Mouse (Mus musculus) CD8-positive naive resting alpha-beta T cell, adult 2 months (primary cell): ENCODE results near the gene Tmem50a.
"Not testable (repeated sequence)": the region's sequence is repeated elsewhere in the genome, so short reads cannot be mapped to it uniquely, and the experiment has no call there.

Source experiments
- DNase-seq, 2 experiments: peaks; one replicate each; pipeline ENCODE4 v3.0.0; 2022; ENCODE audit warnings: low read depth in 2 of 2, low spot score in 2 of 2

Tmem50a gene

DNA sequence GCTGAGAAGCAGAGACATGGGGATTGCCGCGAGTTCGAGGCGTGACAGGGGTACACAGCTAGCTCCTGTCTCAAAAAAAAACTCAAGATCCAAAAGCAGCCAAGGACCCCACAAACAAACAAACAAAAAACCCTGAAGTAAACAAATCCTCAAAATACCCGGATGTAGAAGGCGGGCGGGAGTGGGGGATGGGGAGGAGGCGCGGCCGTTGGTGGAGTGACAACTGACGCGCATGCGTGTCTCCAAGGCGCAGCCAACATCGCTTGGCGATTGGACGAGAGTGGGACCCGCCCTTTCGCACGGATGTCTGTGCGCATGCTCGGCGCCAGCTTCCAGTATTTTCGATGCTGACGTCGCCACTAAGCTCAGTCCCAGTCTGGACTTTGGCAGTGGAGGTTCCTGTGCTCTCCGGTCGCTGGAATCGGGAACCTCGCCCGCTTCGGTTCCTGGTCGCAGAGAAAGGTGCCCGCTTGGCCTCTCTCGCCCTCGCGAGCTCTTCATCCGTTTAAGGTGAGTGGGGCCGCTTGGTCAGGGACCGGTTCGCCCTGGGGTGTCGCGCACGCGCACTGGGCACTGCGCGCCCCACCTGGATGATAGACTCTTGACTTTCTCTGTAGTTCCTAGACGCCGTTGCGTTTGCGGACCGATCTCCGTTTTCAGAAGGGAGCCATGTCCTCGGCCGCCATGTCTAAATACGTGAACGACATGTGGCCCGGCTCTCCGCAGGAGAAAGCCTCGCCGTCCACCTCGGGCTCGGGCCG, 8.6 kb upstream of the Tmem50a start, which contains the start of gene Rsrp1:
TSS of gene Rsrp1 (plus strand) at position 335 of the 761 bp plus-strand sequence.
- DNase-seq, result peak; percentile 92 to 93

DNA sequence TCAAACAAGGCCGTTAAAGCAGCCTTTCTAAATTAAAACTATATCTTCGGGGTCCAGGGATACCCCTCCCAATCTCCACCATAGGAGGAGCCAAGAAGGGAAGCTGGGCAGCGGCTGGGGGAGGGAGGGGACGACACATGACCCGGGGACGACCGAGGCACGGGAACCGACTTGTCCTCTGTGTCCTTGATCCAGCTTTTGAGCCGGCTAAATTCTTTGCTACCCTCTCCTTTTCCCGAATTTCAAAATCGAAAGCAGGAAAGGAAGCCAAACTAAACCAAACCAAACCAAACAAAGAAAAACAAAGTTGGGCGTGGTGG, 8.1 kb upstream of the Tmem50a start:
- DNase-seq, result no peak

DNA sequence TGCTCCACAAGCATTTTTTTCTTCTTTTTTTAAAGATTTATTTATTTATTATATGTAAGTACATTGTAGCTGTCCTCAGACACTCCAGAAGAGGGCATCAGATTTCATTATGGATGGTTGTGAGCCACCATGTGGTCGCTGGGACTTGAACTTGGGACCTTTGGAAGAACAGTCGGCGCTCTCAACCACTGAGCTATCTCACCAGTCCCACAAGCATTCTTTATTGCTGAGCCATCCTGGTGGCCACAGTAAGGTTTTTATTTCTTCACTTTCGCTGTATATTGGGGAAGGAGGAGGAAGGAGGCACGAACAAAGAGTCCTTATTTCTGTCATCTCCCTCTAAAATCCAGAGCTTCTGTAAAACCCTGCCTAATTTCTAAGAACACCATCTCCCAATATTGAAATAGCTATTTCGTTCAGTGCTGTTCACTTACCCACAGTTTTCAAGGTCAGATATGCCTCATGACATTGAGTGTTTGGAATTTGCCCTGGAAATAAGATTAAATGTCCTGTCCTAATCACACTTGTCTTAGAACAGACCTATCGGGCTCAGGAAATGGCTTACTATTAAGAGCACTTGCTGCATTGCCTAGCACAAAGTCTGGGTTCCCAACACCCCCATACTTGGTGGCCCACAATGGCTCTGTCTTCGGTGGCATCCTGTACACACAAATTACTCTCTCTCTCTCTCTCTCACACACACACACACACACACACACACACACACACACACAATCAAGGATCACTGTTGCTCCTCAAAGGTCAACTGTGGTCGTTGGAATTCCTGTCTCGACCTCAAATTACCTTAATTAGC, 7.5 kb upstream of the Tmem50a start:
- DNase-seq, result no peak

DNA sequence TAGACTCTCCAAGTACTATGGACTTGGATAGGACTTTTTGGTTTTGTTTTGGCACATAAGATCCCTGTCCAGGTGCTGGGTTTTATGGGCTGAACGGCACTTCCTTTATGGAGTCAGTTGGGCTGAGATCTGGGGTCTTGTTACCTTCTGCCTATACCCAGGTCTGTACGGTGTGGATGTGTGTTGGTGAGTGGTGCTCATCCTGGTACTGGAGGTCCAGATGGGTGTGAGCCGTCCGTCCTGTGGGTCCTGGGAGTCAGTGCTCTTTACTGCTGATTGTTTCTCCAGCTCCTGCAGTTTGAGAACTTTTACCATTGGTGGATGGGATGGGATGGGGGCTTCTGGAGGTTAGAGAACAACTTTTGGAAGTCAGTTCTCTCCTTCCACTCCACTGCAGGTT, 6.9 kb upstream of the Tmem50a start:
- DNase-seq, result no peak

DNA sequence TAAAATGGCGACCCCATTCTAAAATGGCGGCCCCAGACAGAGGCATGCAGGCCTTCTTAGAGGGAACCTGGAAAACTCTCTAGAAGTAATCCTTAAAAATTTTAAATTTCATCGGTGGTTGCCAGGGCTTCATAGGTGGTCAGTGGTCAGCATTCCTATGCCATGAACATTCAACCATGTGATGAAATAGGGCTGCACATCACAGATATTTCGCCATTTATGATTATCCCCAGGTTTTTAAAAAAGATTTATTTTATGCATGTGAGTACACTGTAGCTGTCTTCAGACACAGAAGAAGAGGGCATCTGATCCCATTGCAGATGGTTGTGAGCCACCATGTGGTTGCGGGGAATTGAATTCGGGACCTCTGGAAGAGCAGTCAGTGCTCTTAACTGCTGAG, 5.8 kb upstream of the Tmem50a start:
- DNase-seq, result no peak

DNA sequence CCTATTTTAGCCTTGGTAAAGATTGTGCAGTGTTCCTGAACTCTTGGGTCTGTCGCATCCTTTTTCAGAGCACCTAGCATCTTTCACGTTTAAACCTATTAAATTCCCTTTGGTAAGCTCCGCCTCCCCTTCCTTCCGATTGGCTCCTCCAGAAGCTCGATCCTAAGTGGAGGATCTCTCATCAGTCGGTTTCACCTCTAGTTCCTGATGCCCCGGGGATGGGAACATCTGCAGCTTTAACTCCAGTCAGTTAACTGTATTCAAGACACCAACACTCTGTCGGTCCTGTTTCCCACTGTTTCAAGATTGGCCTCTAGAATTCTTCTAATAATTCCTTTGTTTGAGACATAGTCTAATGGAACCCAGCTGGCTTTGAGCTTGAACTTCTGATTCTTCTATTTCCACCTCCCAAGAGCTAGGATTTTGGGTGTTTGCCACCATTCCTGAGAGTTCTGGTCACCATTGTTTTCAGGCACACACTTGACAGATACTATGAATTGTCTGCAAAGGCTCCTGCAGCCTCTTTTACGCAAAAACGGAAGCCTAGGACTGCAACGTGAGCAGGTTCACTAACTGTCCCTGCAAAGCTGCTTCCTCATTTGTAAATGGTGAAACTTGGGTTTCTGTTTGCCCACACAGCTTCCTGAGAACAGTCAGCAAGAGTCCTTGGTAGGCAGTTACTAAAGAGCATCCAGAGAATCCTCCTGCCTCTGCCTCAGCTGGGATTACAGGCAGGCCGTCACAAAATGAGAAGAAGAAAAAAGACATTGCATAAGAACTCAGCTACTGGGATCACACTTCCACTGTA, 5.1 kb upstream of the Tmem50a start:
- no peak for DNase-seq

DNA sequence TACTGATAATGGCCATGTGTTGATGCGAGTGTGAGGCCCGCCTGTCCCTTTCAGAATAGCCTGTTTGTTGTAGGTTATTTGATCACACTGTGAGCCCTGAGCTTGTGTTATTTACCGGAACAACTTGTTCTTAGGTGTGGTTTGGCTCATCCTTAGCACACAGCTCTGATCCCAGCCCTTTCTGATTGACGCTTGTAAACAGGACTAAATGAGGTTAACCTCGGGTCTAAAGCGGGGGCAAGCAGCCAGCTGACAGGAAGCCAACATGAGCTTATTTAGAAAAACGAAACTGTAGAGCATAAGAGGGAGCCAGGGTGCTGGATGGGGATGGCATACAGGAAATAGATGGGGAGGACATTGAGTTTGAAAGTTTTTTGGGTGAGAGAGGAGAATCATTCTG, 3.6 kb upstream of the Tmem50a start:
- peak; percentile 77 to 84 for DNase-seq

DNA sequence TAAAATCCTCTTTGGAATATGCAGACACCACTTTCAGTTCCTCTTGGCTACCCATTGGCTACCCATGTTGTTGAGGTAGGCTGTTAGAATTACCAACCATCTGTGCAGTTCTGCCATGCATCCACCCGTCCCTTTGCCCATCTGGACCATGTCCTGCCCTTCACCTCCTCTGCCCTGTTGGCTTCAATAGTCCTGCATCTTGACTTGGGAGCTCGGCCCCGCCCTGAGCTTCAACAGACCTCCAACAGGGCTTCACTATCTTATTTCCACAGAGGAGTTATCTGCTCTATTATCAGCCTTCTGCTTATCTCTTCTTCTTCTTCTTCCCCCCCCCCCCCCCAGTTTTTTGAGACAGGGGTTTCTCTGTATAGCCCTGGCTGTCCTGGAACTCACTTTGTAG, 2.4 kb upstream of the Tmem50a start:
- no peak for DNase-seq

DNA sequence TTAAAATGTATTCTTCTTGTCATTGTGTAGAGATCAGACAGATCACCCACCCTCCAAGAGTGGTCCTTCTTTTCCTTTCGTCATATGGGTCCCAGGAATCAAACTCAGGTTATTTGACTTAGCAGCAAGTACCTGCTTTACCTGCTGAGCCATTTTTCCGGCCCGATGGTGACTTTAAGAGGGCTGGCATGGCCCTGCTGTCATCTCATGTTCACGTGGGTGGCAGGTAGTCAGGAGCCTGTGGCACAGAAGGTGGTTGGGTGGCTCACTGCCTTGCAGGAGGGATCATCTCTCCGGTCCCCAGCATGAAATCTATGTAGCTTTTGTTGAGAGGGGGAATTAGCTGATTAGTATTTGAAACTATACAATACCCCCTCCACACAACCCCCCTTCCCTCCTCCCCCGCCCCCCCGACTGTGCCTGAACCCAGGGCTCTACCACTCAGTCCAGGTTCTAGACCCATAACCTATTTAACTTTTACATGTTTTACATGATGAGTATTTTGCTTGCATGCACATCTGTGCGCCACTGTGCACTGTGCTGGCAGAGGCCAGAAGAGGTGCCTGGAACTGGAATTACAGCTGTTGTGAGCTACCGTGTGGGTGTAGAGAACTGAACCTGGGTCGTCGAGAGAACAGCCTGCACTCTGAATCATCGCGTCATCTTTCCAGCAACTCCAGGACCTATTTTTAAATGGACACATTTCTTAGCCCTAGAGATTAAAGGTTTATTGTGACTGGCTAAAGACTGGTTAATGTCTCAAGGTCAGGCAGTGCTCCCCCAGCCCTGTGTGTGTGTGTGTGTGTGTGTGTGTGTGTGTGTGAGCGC, 613 bp upstream of the Tmem50a start:
- DNase-seq, result no peak

DNA sequence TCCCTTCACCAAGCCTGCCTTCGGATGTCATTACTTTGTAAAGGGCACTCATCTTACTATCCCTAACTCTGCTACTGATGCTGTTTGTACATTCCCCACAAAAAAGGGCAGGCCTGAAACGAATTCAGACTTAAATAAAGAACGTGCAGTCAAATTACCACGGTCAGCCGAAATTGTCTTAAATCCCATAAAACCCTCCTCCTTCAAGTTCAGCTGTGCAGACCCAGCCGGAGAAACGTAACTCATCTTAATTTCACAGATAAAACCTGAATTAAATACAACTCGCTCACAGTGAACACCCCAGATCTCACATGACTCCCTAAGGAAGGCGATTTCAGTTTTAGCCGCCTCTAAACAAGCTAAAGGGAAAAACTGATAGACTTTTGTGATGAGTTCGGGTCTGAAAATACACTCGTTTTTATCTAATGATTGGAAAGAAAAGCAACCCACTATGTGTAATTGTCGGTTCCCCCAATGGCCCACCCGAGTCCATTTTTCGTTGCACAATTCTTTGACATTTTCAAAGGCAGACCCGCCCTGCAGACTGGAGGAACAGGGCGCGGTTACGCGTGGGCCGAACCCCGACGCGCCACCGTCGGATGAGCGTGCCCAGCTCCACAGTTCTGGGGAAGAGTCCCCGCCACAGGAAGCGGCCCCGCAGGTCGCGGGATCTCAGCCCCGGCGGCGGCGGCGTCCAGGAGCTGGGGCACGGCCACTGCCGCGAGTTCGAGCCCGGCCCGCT, 531 bp downstream of the Tmem50a start:
- no peak for DNase-seq

DNA sequence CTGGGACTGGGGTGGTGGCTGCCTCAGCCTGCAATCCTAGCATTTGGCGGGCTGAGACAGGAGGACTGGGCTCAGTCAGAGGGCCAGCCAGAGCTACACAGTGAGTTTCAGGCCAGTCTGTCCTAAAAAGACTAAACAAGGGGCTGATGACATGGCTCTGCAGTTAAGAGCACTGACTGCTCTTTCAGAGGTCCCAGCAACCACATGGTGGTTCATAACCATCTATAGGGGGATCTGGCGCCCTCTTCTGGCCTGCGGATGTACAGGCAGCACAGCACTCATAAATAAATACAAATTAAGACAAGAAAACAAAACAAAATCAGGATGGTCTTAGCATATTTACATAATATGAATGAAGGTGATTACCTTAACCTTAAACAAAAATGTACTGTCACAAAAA, 1.4 kb downstream of the Tmem50a start:
- DNase-seq, result peak; percentile 73 to 84

DNA sequence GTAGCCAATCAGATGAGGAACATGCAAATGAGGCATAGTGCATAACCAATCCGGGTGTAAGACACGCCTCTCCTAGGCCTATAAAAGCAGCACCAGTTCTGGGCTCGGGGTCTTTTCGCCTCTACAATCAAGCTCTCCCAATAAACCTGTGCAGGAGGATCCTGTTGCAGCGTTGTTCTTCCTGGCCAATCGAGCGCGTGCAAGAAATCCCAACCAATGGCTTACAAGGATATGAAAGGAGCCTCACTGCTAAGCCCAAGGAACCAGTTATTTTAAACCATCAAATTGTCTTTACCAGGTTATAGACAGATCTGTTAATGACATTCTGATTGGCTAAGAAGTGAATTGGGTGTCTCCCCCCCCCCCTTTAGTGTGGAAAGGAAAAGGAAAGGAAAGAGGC, 3.4 kb downstream of the Tmem50a start:
- DNase-seq, result not testable (repeated sequence)

DNA sequence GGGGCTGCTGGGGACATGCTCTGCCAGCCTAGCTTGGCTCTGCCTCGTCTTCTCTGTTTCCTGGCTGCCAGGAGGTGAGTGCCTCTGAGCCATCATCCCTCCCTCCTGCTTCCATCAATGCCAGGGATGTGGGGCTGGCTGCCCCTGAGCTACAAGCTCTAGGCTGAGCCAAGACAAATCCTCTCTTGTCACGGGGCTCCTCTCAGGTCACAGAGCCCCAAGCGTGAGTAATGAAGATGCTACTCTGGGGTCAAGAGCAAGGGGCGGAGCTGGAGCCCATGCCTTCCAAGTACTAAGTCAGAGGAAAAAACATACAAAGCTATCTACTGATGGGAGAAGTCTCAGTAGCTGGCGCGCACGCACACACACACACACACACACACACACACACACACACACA, 11.8 kb downstream of the Tmem50a start:
- no peak for DNase-seq

DNA sequence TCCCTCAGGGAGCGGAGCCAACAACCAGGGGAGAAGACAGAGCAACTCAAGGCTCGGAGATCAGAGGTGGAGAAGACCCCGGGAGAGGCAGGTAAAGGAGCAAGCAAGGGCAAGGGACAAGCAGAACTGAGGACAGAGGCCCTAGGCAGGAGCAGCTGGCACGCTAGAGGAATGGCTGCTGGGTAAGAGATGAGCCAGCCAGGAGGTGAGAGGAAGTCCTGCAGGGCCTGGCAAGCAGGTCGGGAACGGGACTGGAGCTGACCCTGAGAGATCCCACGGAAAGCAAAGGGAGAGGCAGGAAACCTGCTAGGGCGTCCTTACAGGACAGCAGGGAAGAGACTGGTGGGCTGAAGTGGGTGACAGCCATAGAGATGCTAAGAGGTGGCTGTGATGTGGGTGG, 13.7 kb downstream of the Tmem50a start:
- DNase-seq, result no peak

DNA sequence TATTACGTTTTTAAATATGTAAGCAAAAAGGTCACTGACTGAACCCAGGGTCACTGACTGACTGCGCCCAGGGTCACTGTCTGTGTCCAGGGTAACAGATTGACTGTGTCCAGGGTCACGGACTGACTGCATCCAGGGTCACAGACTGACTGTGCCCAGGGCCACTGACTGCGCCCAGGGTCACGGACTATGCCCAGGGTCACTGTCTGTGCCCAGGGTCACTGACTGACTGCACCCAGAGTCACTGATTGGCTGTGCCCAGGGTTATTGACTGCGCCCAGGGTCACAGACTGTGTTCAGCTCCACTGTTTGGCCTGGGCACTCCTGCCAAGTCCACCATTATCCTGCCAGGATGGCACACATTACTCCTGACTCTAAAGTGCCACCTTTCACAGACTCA, 17.6 kb downstream of the Tmem50a start:
- DNase-seq, result no peak

DNA sequence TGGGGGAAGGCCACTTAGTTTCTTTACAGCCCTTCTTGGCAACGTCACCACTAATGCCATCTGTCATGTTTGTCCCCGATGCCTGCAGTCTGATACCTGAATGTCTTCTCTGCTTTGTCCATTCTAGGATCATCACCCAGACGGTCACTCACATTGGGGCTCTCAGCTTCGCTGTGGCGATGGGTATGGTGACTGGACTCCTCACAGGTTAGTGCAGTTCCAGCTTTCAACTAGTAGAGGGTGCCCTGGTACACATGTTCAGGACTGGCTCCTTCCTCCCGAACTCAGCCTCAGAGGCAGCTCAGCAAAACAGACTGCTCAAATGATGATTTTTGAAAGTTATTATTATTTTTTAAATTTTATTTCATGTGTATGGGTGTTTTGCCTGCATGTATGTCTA, 22.7 kb downstream of the Tmem50a start:
- peak; percentile 45 to 64 for DNase-seq

DNA sequence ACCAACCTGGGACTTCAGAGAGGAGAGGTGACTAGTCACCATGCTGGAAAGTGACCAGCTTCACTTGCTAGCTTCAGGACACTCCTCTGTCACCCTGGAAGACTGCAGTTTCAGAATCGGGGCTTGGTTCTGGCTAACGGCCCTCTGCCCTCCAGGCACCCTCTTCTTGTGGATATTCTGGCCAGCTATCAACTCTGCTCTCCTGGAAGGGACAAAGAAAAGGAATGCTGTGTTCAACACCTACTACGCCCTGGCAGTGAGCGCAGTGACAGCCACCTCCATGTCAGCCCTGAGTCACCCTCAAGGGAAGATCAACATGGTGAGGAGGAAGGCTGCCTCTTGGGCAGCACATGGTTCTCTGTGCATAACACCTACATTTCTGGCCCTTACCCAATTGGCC, 30.5 kb downstream of the Tmem50a start:
- DNase-seq, result no peak

DNA sequence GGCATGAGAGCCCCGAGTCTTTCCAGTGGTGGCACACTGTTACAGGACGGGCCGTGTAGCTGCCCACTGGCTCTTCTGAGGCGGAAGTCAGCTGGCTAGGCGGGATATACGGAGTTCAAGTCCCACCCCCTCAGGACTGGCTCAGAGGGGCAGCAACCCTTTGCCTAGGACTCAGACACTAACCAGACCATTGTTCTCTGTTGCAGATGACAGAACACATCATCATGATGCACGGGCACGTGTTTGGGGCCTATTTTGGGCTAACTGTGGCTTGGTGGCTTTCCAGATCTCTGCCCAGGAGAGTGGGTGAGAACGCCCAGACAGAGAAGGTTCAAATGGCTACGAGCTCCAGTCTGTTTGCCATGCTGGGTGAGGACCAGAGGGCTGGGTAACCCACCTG, 31.0 kb downstream of the Tmem50a start:
- no peak for DNase-seq

DNA sequence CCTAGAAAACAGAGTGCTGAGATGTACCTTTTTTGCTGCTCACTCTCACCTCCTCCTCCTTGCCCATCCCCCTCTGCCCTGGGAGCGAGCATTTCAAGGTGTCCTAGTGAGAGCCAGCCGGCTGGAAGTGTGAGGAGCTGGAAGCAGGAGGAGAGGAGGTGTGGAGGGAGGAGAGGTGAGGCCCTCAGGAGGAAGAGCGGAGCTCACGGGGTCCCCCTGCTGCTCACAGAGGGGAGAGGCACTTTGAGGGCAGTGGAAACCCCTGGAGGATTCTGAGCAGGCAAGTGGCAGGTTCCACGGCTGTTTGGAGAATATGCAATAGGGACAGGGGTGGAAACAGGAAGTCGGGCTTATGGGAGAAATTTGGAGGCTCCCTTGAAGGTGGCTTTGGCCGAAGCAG, 31.6 kb downstream of the Tmem50a start:
- DNase-seq, result peak; percentile 14 to 42

DNA sequence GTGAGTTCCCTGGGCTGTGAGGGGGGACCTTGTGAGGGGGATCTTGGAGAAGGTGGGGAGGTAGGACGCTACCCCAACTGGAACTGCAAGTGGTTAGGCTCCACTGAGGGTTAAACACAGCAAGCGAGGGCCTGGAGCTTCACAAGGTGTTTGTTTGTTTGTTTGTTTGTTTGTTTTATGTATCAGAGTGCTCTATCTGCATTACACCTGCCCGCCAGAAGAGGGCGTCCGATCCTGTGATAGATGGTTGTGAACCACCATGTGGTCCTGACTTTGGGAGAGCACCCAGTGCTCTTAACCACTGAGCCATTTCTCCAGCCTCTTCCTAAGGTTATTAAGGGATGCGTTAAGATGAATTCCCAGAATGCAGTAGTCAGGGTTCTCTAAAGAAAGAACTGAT, 34.8 kb downstream of the Tmem50a start:
- DNase-seq, result peak in 1 of 2 experiments; percentile 12
